Mouse (Mus musculus): ENCODE results near the gene Siglec1. TPM values are rescaled to one million over a fixed set of nuclear protein-coding genes. Genes with fewer than 3 reads are reported as not detected.

The Siglec1 gene
- polyA plus RNA-seq, 1 experiment from 2014 or later = 0.37 TPM

- Histone ChIP-seq H3K36me3 (ENCODE audit: control insufficient read depth, insufficient read depth, low read length) (no peaks in the 10 kb centered on the region), H3K4me1 (ENCODE audit: control insufficient read depth, insufficient read depth, low read length) (no peaks in the 10 kb centered on the region), H3K4me2 (ENCODE audit: low read depth, low read length) (no peak overlapping the region), H3K9me3 (ENCODE audit: control insufficient read depth, low read length) (no peaks in the 10 kb centered on the region), H3K27ac (ENCODE audit: low read length) (no peak overlapping the region), H3K9ac (ENCODE audit: low read depth, low read length) (no peak overlapping the region), H3K27me3 (replicated peaks; ENCODE audit: control insufficient read depth, insufficient read depth, low read length) (no peaks in the 10 kb centered on the region), H3K4me3 (ENCODE audit: low read length) (no peak overlapping the region)
- no peak for ATAC-seq
- 88% methylated on average over 4 of the region's 4 CpGs for WGBS
Observed at GRCm38 (mm10) chr2:131104021-131104420, 17.5 kb upstream of the Siglec1 start.

DNA sequence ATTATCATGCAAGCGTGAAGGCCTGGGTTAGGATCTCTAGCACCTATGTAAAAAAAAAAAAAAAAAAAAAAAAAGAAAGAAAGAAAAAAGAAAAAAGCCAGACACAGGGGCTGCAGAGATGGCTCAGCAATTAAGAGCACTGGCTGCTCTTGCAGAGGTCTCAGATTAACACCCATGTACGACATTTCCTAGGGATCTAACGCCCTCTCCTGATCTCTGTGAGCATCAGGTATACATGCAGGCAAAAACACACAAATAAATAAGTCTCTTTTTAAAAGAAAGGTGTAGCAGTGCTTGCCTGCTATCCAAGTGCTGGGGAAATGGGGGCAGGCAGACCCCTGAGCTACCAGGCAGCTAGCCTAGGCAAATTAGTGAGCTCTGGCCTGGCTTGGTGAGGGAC, 15.0 kb upstream of the Siglec1 start:
- Histone ChIP-seq H3K9me3 (ENCODE audit: control insufficient read depth, low read length) (no peaks in the 10 kb centered on the region), H3K27ac (ENCODE audit: low read length) (no peak overlapping the region), H3K4me3 (ENCODE audit: low read length) (no peak overlapping the region), H3K4me1 (ENCODE audit: control insufficient read depth, insufficient read depth, low read length) (0 out of 2 replicates have a peak, but pooled peaks cover 1% of the 10 kb centered on the region), H3K4me2 (ENCODE audit: low read depth, low read length) (no peak overlapping the region), H3K27me3 (replicated peaks; ENCODE audit: control insufficient read depth, insufficient read depth, low read length) (no peaks in the 10 kb centered on the region), H3K36me3 (ENCODE audit: control insufficient read depth, insufficient read depth, low read length) (no peaks in the 10 kb centered on the region), H3K9ac (ENCODE audit: low read depth, low read length) (no peak overlapping the region)
- ATAC-seq = no peak
- WGBS = 53% methylated on average over 3 of the region's 3 CpGs

- Histone ChIP-seq H3K27ac (ENCODE audit: low read length) (no peak overlapping the region), H3K4me3 (ENCODE audit: low read length) (no peak overlapping the region), H3K36me3 (ENCODE audit: control insufficient read depth, insufficient read depth, low read length) (no peaks in the 10 kb centered on the region), H3K9me3 (ENCODE audit: control insufficient read depth, low read length) (no peaks in the 10 kb centered on the region), H3K9ac (ENCODE audit: low read depth, low read length) (no peak overlapping the region), H3K4me1 (ENCODE audit: control insufficient read depth, insufficient read depth, low read length) (peaks cover 9% of the 10 kb centered on the region), H3K27me3 (replicated peaks; ENCODE audit: control insufficient read depth, insufficient read depth, low read length) (no peaks in the 10 kb centered on the region), H3K4me2 (ENCODE audit: low read depth, low read length) (0 out of 2 replicates have a peak overlapping the region, but pooled peaks have one; percentile 37)
- 86% methylated on average over 4 of the region's 4 CpGs for WGBS
- no peak for ATAC-seq
Observed at GRCm38 (mm10) chr2:131097087-131097486, 10.5 kb upstream of the Siglec1 start.

DNA sequence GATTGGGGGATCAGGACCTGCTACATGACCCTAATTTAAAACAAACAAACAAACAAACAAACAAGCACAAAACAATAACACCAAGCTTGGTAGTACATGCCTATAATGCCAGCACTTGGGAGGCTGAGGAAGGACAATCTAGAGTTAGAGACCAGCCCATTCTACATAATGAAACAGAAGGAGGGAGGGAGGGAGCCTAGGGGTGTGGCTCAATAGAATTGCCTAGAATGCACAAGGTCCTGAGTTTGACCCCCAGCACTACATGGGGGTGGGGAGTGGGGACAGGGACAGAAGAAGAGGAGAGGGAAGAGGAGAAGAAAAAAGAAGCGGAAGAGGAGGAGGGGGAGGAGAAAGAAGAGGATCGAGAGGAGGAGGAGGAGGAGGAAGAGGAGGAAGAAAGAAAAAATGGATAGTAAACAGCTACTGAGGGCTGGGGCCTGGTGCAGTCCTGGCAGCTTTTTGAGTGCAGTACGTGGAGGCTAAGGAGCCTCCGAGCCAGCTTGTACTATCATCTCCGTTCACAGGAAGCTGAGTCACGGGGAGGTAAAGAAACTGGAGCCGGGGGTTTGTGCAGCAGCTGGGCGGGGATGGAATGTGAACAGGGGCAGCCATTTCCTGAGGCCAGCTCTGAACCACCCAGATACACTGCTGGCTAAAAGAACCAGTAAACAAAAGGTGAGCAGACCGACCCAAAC, 9.7 kb upstream of the Siglec1 start:
- peak overlapping the region; percentile 80 for H3K27ac ChIP-seq (ENCODE audit: low read length)
- H3K27me3 ChIP-seq (replicated peaks; ENCODE audit: control insufficient read depth, insufficient read depth, low read length) = no peaks in the 10 kb centered on the region
- peak overlapping the region; percentile 37 for H3K4me2 ChIP-seq (ENCODE audit: low read depth, low read length)
- no peaks in the 10 kb centered on the region for H3K9me3 ChIP-seq (ENCODE audit: control insufficient read depth, low read length)
- peak overlapping the region; percentile 56 for H3K9ac ChIP-seq (ENCODE audit: low read depth, low read length)
- H3K4me3 ChIP-seq (ENCODE audit: low read length) = peak overlapping the region; percentile 17; the same call in 1 of the 2 replicates
- no peaks in the 10 kb centered on the region for H3K36me3 ChIP-seq (ENCODE audit: control insufficient read depth, insufficient read depth, low read length)
- peak; percentile 94 for ATAC-seq
- WGBS = 5% methylated on average over 9 of the region's 9 CpGs
- peaks cover 9% of the 10 kb centered on the region for H3K4me1 ChIP-seq (ENCODE audit: control insufficient read depth, insufficient read depth, low read length)

DNA sequence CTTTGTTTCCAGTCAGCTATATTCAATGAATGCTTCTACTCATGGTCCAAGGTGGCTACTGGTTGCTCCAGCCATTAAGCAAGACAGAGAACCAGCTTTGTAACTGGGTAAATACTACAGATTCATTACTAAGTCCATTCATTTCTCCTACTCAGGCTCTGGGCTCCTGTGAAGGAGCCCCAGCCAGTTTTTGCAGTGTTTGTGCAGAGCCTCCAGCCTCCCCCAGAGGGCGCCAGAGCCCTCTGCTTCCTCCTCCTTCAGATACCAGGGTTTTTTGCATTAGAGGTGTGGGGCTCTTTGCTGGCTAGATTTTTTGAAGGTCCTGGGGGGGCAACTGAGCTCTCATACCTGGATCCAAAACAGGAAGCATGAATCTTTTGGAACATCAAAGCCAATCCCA, 8.3 kb upstream of the Siglec1 start:
- Histone ChIP-seq H3K36me3 (ENCODE audit: control insufficient read depth, insufficient read depth, low read length) (no peaks in the 10 kb centered on the region), H3K4me1 (ENCODE audit: control insufficient read depth, insufficient read depth, low read length) (peaks cover 9% of the 10 kb centered on the region), H3K9me3 (ENCODE audit: control insufficient read depth, low read length) (no peaks in the 10 kb centered on the region), H3K27me3 (replicated peaks; ENCODE audit: control insufficient read depth, insufficient read depth, low read length) (no peaks in the 10 kb centered on the region), H3K9ac (ENCODE audit: low read depth, low read length) (no peak overlapping the region), H3K27ac (ENCODE audit: low read length) (no peak overlapping the region), H3K4me3 (ENCODE audit: low read length) (no peak overlapping the region), H3K4me2 (ENCODE audit: low read depth, low read length) (no peak overlapping the region)
- peak; percentile 47; the same call in 1 of the 2 replicates for ATAC-seq
- WGBS = 0% methylated on average over 1 of the region's 1 CpGs

DNA sequence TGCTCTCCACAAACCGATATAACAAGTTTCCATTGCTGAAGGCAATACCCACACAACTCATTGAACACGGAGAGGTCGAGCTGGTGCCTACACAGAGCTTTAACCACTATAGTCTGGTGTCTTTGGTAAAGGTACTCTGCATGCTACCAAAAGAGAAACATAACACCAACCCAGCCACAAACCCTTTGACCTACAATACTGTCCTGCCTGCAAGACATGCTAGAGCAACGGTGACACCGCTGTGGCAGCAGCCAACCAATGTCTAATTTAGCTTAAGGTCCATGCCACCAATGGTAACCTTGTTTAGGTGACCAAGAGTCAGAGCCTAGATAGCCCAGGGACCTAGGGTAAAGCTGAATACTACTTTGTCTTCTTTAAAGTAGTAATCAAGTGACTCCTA, 7.0 kb upstream of the Siglec1 start:
- ATAC-seq = no peak
- WGBS = 89% methylated on average over 5 of the region's 5 CpGs

DNA sequence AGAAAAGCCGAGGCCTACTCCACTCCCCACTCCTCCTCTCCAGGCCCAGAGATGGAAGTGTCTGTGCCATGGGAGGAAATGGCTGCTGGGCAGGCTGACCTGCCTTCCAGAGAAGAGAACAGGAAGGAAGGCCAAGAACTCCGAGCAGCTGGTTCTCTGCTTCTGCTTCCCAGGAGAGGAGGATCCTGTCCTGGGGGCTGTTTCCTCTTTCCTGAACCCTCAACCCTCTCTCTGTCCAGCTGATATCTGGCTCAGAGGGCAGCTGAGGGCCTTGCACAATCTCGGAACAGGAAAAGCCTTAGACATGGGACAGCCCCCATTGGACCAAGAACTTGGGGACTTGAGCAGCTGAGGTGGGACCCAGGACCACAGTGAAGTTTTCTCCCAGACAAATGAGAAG, 4.3 kb upstream of the Siglec1 start:
- no peak for ATAC-seq
- WGBS = 83% methylated on average over 3 of the region's 3 CpGs

More for the DNA sequence above, 7.0 kb upstream of the Siglec1 start:
- peaks cover 9% of the 10 kb centered on the region for H3K4me1 ChIP-seq (ENCODE audit: control insufficient read depth, insufficient read depth, low read length)
- no peak overlapping the region for H3K27ac ChIP-seq (ENCODE audit: low read length)
- H3K4me3 ChIP-seq (ENCODE audit: low read length) = no peak overlapping the region
- H3K9me3 ChIP-seq (ENCODE audit: control insufficient read depth, low read length) = no peaks in the 10 kb centered on the region
- H3K4me2 ChIP-seq (ENCODE audit: low read depth, low read length) = no peak overlapping the region
- no peaks in the 10 kb centered on the region for H3K36me3 ChIP-seq (ENCODE audit: control insufficient read depth, insufficient read depth, low read length)
- no peaks in the 10 kb centered on the region for H3K27me3 ChIP-seq (replicated peaks; ENCODE audit: control insufficient read depth, insufficient read depth, low read length)
- H3K9ac ChIP-seq (ENCODE audit: low read depth, low read length) = no peak overlapping the region

GRCm38 (mm10) chr2:131089634-131090033, 3.1 kb upstream of the Siglec1 start:
- Histone ChIP-seq H3K9ac (ENCODE audit: low read depth, low read length) (no peak overlapping the region), H3K9me3 (ENCODE audit: control insufficient read depth, low read length) (no peaks in the 10 kb centered on the region), H3K27ac (ENCODE audit: low read length) (no peak overlapping the region), H3K4me3 (ENCODE audit: low read length) (no peak overlapping the region), H3K27me3 (replicated peaks; ENCODE audit: control insufficient read depth, insufficient read depth, low read length) (no peaks in the 10 kb centered on the region), H3K36me3 (ENCODE audit: control insufficient read depth, insufficient read depth, low read length) (no peaks in the 10 kb centered on the region), H3K4me1 (ENCODE audit: control insufficient read depth, insufficient read depth, low read length) (no peaks in the 10 kb centered on the region; the same call in 1 of the 2 replicates), H3K4me2 (ENCODE audit: low read depth, low read length) (no peak overlapping the region)
- ATAC-seq = no peak
- 82% methylated on average over 1 of the region's 1 CpGs for WGBS

More for the DNA sequence above, 4.3 kb upstream of the Siglec1 start:
- H3K36me3 ChIP-seq (ENCODE audit: control insufficient read depth, insufficient read depth, low read length) = no peaks in the 10 kb centered on the region
- no peak overlapping the region for H3K4me3 ChIP-seq (ENCODE audit: low read length)
- no peaks in the 10 kb centered on the region for H3K27me3 ChIP-seq (replicated peaks; ENCODE audit: control insufficient read depth, insufficient read depth, low read length)
- H3K4me2 ChIP-seq (ENCODE audit: low read depth, low read length) = no peak overlapping the region
- peaks cover under 1% of the 10 kb centered on the region for H3K4me1 ChIP-seq (ENCODE audit: control insufficient read depth, insufficient read depth, low read length)
- no peak overlapping the region for H3K9ac ChIP-seq (ENCODE audit: low read depth, low read length)
- no peak overlapping the region for H3K27ac ChIP-seq (ENCODE audit: low read length)
- no peaks in the 10 kb centered on the region for H3K9me3 ChIP-seq (ENCODE audit: control insufficient read depth, low read length)

- no peaks in the 10 kb centered on the region for H3K36me3 ChIP-seq (ENCODE audit: control insufficient read depth, insufficient read depth, low read length)
- ATAC-seq = no peak
- no peaks in the 10 kb centered on the region for H3K9me3 ChIP-seq (ENCODE audit: control insufficient read depth, low read length)
- no peak overlapping the region for H3K4me2 ChIP-seq (ENCODE audit: low read depth, low read length)
- no peaks in the 10 kb centered on the region; the same call in 1 of the 2 replicates for H3K4me1 ChIP-seq (ENCODE audit: control insufficient read depth, insufficient read depth, low read length)
- H3K27me3 ChIP-seq (replicated peaks; ENCODE audit: control insufficient read depth, insufficient read depth, low read length) = no peaks in the 10 kb centered on the region
- no peak overlapping the region for H3K4me3 ChIP-seq (ENCODE audit: low read length)
- H3K9ac ChIP-seq (ENCODE audit: low read depth, low read length) = no peak overlapping the region
- 67% methylated on average over 4 of the region's 4 CpGs for WGBS
- H3K27ac ChIP-seq (ENCODE audit: low read length) = no peak overlapping the region
Observed at GRCm38 (mm10) chr2:131088581-131088980, 2.0 kb upstream of the Siglec1 start.

- H3K36me3 ChIP-seq (ENCODE audit: control insufficient read depth, insufficient read depth, low read length) = no peaks in the 10 kb centered on the region
- H3K9ac ChIP-seq (ENCODE audit: low read depth, low read length) = no peak overlapping the region
- no peak overlapping the region for H3K27ac ChIP-seq (ENCODE audit: low read length)
- H3K4me2 ChIP-seq (ENCODE audit: low read depth, low read length) = no peak overlapping the region
- no peaks in the 10 kb centered on the region for H3K27me3 ChIP-seq (replicated peaks; ENCODE audit: control insufficient read depth, insufficient read depth, low read length)
- no peak overlapping the region for H3K4me3 ChIP-seq (ENCODE audit: low read length)
- H3K4me1 ChIP-seq (ENCODE audit: control insufficient read depth, insufficient read depth, low read length) = no peaks in the 10 kb centered on the region; the same call in 1 of the 2 replicates
- no peak for ATAC-seq
- WGBS = 87% methylated on average over 4 of the region's 4 CpGs
- H3K9me3 ChIP-seq (ENCODE audit: control insufficient read depth, low read length) = no peaks in the 10 kb centered on the region
Observed at GRCm38 (mm10) chr2:131084206-131084605, 2.4 kb downstream of the Siglec1 start.
